Mouse (Mus musculus): ENCODE results near the gene Mansc4. TPM values are rescaled to one million over a fixed set of nuclear protein-coding genes. Genes with fewer than 3 reads are reported as not detected.

Gene Mansc4
- polyA plus RNA-seq, 1 experiment = not detected

GRCm38 (mm10) chr6:147043633-147044032 is 43.2 kb downstream of the Mansc4 start:
- TF ChIP-seq GATA1 (IDR thresholded peaks at IDR 0.05; ENCODE audit: low read length) = no peak
- TF ChIP-seq TAL1 (IDR thresholded peaks at IDR 0.05; ENCODE audit: low read length) = no peak
- H3K4me3 ChIP-seq (replicated peaks) = peak overlapping the region; percentile 97
- H3K36me3 ChIP-seq (ENCODE audit: control insufficient read depth) = peaks cover 18% of the 10 kb centered on the region
- H3K4me1 ChIP-seq (ENCODE audit: control insufficient read depth) = peaks cover 25% of the 10 kb centered on the region
- peaks cover 6% of the 10 kb centered on the region for H3K27me3 ChIP-seq (ENCODE audit: control insufficient read depth)
- no peaks in the 10 kb centered on the region for H3K9me3 ChIP-seq (ENCODE audit: control insufficient read depth, low read length)

- peaks cover 11% of the 10 kb centered on the region for H3K36me3 ChIP-seq (ENCODE audit: control insufficient read depth)
- TF ChIP-seq TAL1 (IDR thresholded peaks at IDR 0.05; ENCODE audit: low read length) = no peak
- TF ChIP-seq GATA1 (IDR thresholded peaks at IDR 0.05; ENCODE audit: low read length) = no peak
- peaks cover 25% of the 10 kb centered on the region for H3K4me1 ChIP-seq (ENCODE audit: control insufficient read depth)
- H3K27me3 ChIP-seq (ENCODE audit: control insufficient read depth) = peaks cover 6% of the 10 kb centered on the region
- no peaks in the 10 kb centered on the region for H3K9me3 ChIP-seq (ENCODE audit: control insufficient read depth, low read length)
- peak within 1 kb of the TSS; percentile 97 for H3K4me3 ChIP-seq (replicated peaks)
Measured at GRCm38 (mm10) chr6:147042291-147043290, 44.2 kb downstream of the Mansc4 start, which contains the start of gene Mrps35. Gene Mrps35 (plus strand): TSS chr6:147042764.

- no peaks in the 10 kb centered on the region for H3K4me1 ChIP-seq (ENCODE audit: control insufficient read depth)
- TF ChIP-seq GATA1 (IDR thresholded peaks at IDR 0.05; ENCODE audit: low read length) = no peak
- no peak for TF ChIP-seq TAL1 (IDR thresholded peaks at IDR 0.05; ENCODE audit: low read length)
- H3K36me3 ChIP-seq (ENCODE audit: control insufficient read depth) = peaks cover 6% of the 10 kb centered on the region; the same call in 1 of the 2 replicates
- H3K4me3 ChIP-seq (replicated peaks) = no peak within 1 kb of the TSS
- no peaks in the 10 kb centered on the region; the same call in 1 of the 2 replicates for H3K27me3 ChIP-seq (ENCODE audit: control insufficient read depth)
- H3K9me3 ChIP-seq (ENCODE audit: control insufficient read depth, low read length) = no peaks in the 10 kb centered on the region
Measured at GRCm38 (mm10) chr6:147032303-147032925, 54.4 kb downstream of the Mansc4 start, which contains the start of gene Rep15. Gene Rep15 (plus strand): TSS chr6:147032584.

- H3K27me3 ChIP-seq (ENCODE audit: control insufficient read depth) = no peaks in the 10 kb centered on the region
- H3K36me3 ChIP-seq (ENCODE audit: control insufficient read depth) = peaks cover 6% of the 10 kb centered on the region; the same call in 1 of the 2 replicates
- H3K9me3 ChIP-seq (ENCODE audit: control insufficient read depth, low read length) = no peaks in the 10 kb centered on the region
- TF ChIP-seq GATA1 (IDR thresholded peaks at IDR 0.05; ENCODE audit: low read length) (no peak), TAL1 (IDR thresholded peaks at IDR 0.05; ENCODE audit: low read length) (no peak)
- H3K4me3 ChIP-seq (replicated peaks) = no peak overlapping the region
- H3K4me1 ChIP-seq (ENCODE audit: control insufficient read depth) = no peaks in the 10 kb centered on the region
Measured at GRCm38 (mm10) chr6:147030096-147030885, 56.5 kb downstream of the Mansc4 start.

GRCm38 (mm10) chr6:147029591-147029990 is 57.2 kb downstream of the Mansc4 start:
- no peaks in the 10 kb centered on the region for H3K9me3 ChIP-seq (ENCODE audit: control insufficient read depth, low read length)
- no peaks in the 10 kb centered on the region for H3K4me1 ChIP-seq (ENCODE audit: control insufficient read depth)
- H3K4me3 ChIP-seq (replicated peaks) = no peak overlapping the region
- TF ChIP-seq GATA1 (IDR thresholded peaks at IDR 0.05; ENCODE audit: low read length) = no peak
- no peak for TF ChIP-seq TAL1 (IDR thresholded peaks at IDR 0.05; ENCODE audit: low read length)
- H3K36me3 ChIP-seq (ENCODE audit: control insufficient read depth) = peaks cover 6% of the 10 kb centered on the region; the same call in 1 of the 2 replicates
- H3K27me3 ChIP-seq (ENCODE audit: control insufficient read depth) = no peaks in the 10 kb centered on the region

- peaks cover 6% of the 10 kb centered on the region; the same call in 1 of the 2 replicates for H3K36me3 ChIP-seq (ENCODE audit: control insufficient read depth)
- no peaks in the 10 kb centered on the region for H3K4me1 ChIP-seq (ENCODE audit: control insufficient read depth)
- TF ChIP-seq GATA1 (IDR thresholded peaks at IDR 0.05; ENCODE audit: low read length) = no peak
- no peak for TF ChIP-seq TAL1 (IDR thresholded peaks at IDR 0.05; ENCODE audit: low read length)
- H3K27me3 ChIP-seq (ENCODE audit: control insufficient read depth) = no peaks in the 10 kb centered on the region
- no peak overlapping the region for H3K4me3 ChIP-seq (replicated peaks)
- H3K9me3 ChIP-seq (ENCODE audit: control insufficient read depth, low read length) = no peaks in the 10 kb centered on the region
Measured at GRCm38 (mm10) chr6:147028396-147028795, 58.4 kb downstream of the Mansc4 start.

Other genes with a start within 250 kb of the Mansc4 start
- not detected in 2 replicates for gene Smco2, start 236.9 kb downstream of the Mansc4 start, polyA plus RNA-seq (2012)
- 0.02 TPM in 1 of 2 replicates, not detected in the other for gene Ppfibp1, start 198.5 kb downstream of the Mansc4 start, polyA plus RNA-seq (2012)
- not detected in 2 replicates for gene 1700034J05Rik, start 132.6 kb downstream of the Mansc4 start, polyA plus RNA-seq (2012)
- gene Rep15, start 54.4 kb downstream of the Mansc4 start, polyA plus RNA-seq (2012) = not detected in 2 replicates
- 0.45 and 1.1 TPM in 2 replicates for gene Mrps35, start 44.3 kb downstream of the Mansc4 start, polyA plus RNA-seq (2012)
- gene Klhl42, start 4.3 kb upstream of the Mansc4 start, polyA plus RNA-seq (2012) = 0.01 and 0.02 TPM in 2 replicates
- not detected in 2 replicates for gene Pthlh, start 177.2 kb upstream of the Mansc4 start, polyA plus RNA-seq (2012)

Measured in erythroblast, embryonic 14.5 days (primary cell).